In genomic region chr15:89476475-89476815, GRCm38 (mm10) we compare ENCODE assay signal across 8 mouse cellular contexts. TPM values are rescaled to one million over a fixed set of nuclear protein-coding genes. Genes with fewer than 3 reads are reported as not detected.
DNase-seq lines count a peak whose midpoint lies in the region; ATAC-seq lines count a peak whose summit lies in the region.

No protein-coding gene starts in this region.

- H3K4me1 ChIP-seq in kidney, embryonic 14.5 days (ENCODE audit: control insufficient read depth, insufficient read depth, low read length), result peaks cover 5% of the 10 kb centered on the region; the same call in 1 of the 2 replicates
- H3K4me1 ChIP-seq in hindbrain, embryonic 16.5 days (ENCODE audit: control insufficient read depth, insufficient read depth, low read depth, low read length), result peaks cover 18% of the 10 kb centered on the region
- H3K4me1 ChIP-seq in midbrain, embryonic 16.5 days (ENCODE audit: control insufficient read depth, insufficient read depth, low read length), result peaks cover 11% of the 10 kb centered on the region

- peak overlapping the region; percentile 90 for H3K4me2 ChIP-seq in kidney, embryonic 14.5 days (replicated peaks; ENCODE audit: low read depth, low read length)
- peak overlapping the region; percentile 94 for H3K4me2 ChIP-seq in hindbrain, embryonic 16.5 days (ENCODE audit: low read length)
- peak overlapping the region; percentile 96 for H3K4me2 ChIP-seq in midbrain, embryonic 16.5 days (ENCODE audit: low read length)

- WGBS in kidney, embryonic 14.5 days, result 4% methylated on average over 5 of the region's 5 CpGs
- WGBS in hindbrain, embryonic 16.5 days, result 3% methylated on average over 5 of the region's 5 CpGs
- 6% methylated on average over 5 of the region's 5 CpGs for WGBS in midbrain, embryonic 16.5 days

- no peaks in the 10 kb centered on the region for H3K9me3 ChIP-seq in kidney, embryonic 14.5 days (ENCODE audit: control insufficient read depth, low read length)
- H3K9me3 ChIP-seq in hindbrain, embryonic 16.5 days (ENCODE audit: control insufficient read depth, low read length), result no peaks in the 10 kb centered on the region
- no peaks in the 10 kb centered on the region for H3K9me3 ChIP-seq in midbrain, embryonic 16.5 days (replicated peaks; ENCODE audit: control insufficient read depth, low read length, poor library complexity, severe bottlenecking)

- no peaks in the 10 kb centered on the region for H3K27me3 ChIP-seq in kidney, embryonic 14.5 days (ENCODE audit: control insufficient read depth, insufficient read depth, low read length)
- no peaks in the 10 kb centered on the region for H3K27me3 ChIP-seq in hindbrain, embryonic 16.5 days (replicated peaks; ENCODE audit: control insufficient read depth, insufficient read depth, low read length)
- H3K27me3 ChIP-seq in midbrain, embryonic 16.5 days (ENCODE audit: control insufficient read depth, insufficient read depth, low read depth, low read length), result no peaks in the 10 kb centered on the region

- ATAC-seq in kidney, embryonic 14.5 days (ENCODE audit: low FRiP score, low TSS enrichment), result no peak
- no peak; the same call in 1 of the 2 replicates for ATAC-seq in hindbrain, embryonic 16.5 days
- no peak for ATAC-seq in midbrain, embryonic 16.5 days

- H3K9ac ChIP-seq in kidney, embryonic 14.5 days (ENCODE audit: low read depth, low read length), result peak overlapping the region; percentile 63
- peak overlapping the region; percentile 78 for H3K9ac ChIP-seq in hindbrain, embryonic 16.5 days (ENCODE audit: low read depth, low read length)
- peak overlapping the region; percentile 76 for H3K9ac ChIP-seq in midbrain, embryonic 16.5 days (ENCODE audit: low read depth, low read length)

- H3K27ac ChIP-seq in kidney, embryonic 14.5 days (ENCODE audit: low read depth, low read length), result peak overlapping the region; percentile 31; the same call in 1 of the 2 replicates
- H3K27ac ChIP-seq in hindbrain, embryonic 16.5 days (ENCODE audit: low read depth, low read length), result peak overlapping the region; percentile 88
- H3K27ac ChIP-seq in midbrain, embryonic 16.5 days (ENCODE audit: low read length), result peak overlapping the region; percentile 83

- no peaks in the 10 kb centered on the region for H3K36me3 ChIP-seq in kidney, embryonic 14.5 days (ENCODE audit: control insufficient read depth, insufficient read depth, low read length)
- H3K36me3 ChIP-seq in hindbrain, embryonic 16.5 days (ENCODE audit: control insufficient read depth, insufficient read depth, low read length), result no peaks in the 10 kb centered on the region
- H3K36me3 ChIP-seq in midbrain, embryonic 16.5 days (ENCODE audit: control insufficient read depth, insufficient read depth, low read length), result no peaks in the 10 kb centered on the region

- no peak for DNase-seq in kidney, postnatal 36 days
- DNase-seq in NIH3T3 (ENCODE audit: low read depth), result peak; percentile 72
- no peak for DNase-seq in urinary bladder, postnatal 25 days (ENCODE audit: low spot score)
- no peak for DNase-seq in cerebellum, adult 9-11 months
- DNase-seq in cerebellum, postnatal 14 days, result no peak

- peak overlapping the region; percentile 58 for H3K4me3 ChIP-seq in kidney, embryonic 14.5 days (ENCODE audit: low read length)
- peak overlapping the region; percentile 73 for H3K4me3 ChIP-seq in hindbrain, embryonic 16.5 days (ENCODE audit: low read length)
- H3K4me3 ChIP-seq in midbrain, embryonic 16.5 days (ENCODE audit: low read depth, low read length), result peak overlapping the region; percentile 60

RNA-seq across cellular contexts. Expression of gene Arsa, which starts 0.8 kb away (rescaled TPM):
- 11.1 and 12.1 TPM in 2 replicates for polyA plus RNA-seq in kidney, embryonic 14.5 days (2014; fragmentation: Nextera tagmentation; extraction: Ambion mirVana)
- polyA plus RNA-seq in hindbrain, embryonic 16.5 days (2015; fragmentation: Nextera tagmentation; extraction: Ambion mirVana), result 35.4 and 37.3 TPM in 2 replicates
- polyA plus RNA-seq in midbrain, embryonic 16.5 days (2015; fragmentation: Nextera tagmentation; extraction: Ambion mirVana), result 32.6 and 37.6 TPM in 2 replicates

RNA-seq across cellular contexts. Expression of gene Mapk8ip2, which starts 22.7 kb away (rescaled TPM):
- polyA plus RNA-seq in kidney, embryonic 14.5 days (2014; fragmentation: Nextera tagmentation; extraction: Ambion mirVana), result 0.34 and 0.37 TPM in 2 replicates
- 84.5 and 88.1 TPM in 2 replicates for polyA plus RNA-seq in hindbrain, embryonic 16.5 days (2015; fragmentation: Nextera tagmentation; extraction: Ambion mirVana)
- 84.4 and 86.4 TPM in 2 replicates for polyA plus RNA-seq in midbrain, embryonic 16.5 days (2015; fragmentation: Nextera tagmentation; extraction: Ambion mirVana)

RNA-seq across cellular contexts. Expression of gene Shank3, which starts 23.0 kb away (rescaled TPM):
- 2.5 and 3.0 TPM in 2 replicates for polyA plus RNA-seq in kidney, embryonic 14.5 days (2014; fragmentation: Nextera tagmentation; extraction: Ambion mirVana)
- 7.7 and 8.4 TPM in 2 replicates for polyA plus RNA-seq in hindbrain, embryonic 16.5 days (2015; fragmentation: Nextera tagmentation; extraction: Ambion mirVana)
- polyA plus RNA-seq in midbrain, embryonic 16.5 days (2015; fragmentation: Nextera tagmentation; extraction: Ambion mirVana), result 12.0 and 16.7 TPM in 2 replicates

RNA-seq across cellular contexts. Expression of gene Chkb, which starts 46.7 kb away (rescaled TPM):
- 51.7 and 57.7 TPM in 2 replicates for polyA plus RNA-seq in kidney, embryonic 14.5 days (2014; fragmentation: Nextera tagmentation; extraction: Ambion mirVana)
- polyA plus RNA-seq in hindbrain, embryonic 16.5 days (2015; fragmentation: Nextera tagmentation; extraction: Ambion mirVana), result 82.1 and 85.6 TPM in 2 replicates
- 88.3 and 95.2 TPM in 2 replicates for polyA plus RNA-seq in midbrain, embryonic 16.5 days (2015; fragmentation: Nextera tagmentation; extraction: Ambion mirVana)

RNA-seq across cellular contexts. Expression of gene Gm44502, which starts 46.9 kb away (rescaled TPM):
- polyA plus RNA-seq in kidney, embryonic 14.5 days (2014; fragmentation: Nextera tagmentation; extraction: Ambion mirVana), result not detected in 2 replicates
- 0.11 TPM in 1 of 2 replicates, not detected in the other for polyA plus RNA-seq in hindbrain, embryonic 16.5 days (2015; fragmentation: Nextera tagmentation; extraction: Ambion mirVana)
- polyA plus RNA-seq in midbrain, embryonic 16.5 days (2015; fragmentation: Nextera tagmentation; extraction: Ambion mirVana), result not detected in 2 replicates

Comparison
In these comparisons a context has a peak if more than half of its experiments do, and no peak if none do; other contexts are left out.
1. H3K27ac ChIP-seq: peak in every context shown above with its lines; median percentile 88 in hindbrain, embryonic 16.5 days; 83 in midbrain, embryonic 16.5 days; 31 in kidney, embryonic 14.5 days.
2. RNA of gene Mapk8ip2, which starts 22.7 kb away (polyA plus RNA-seq): 84.5 to 88.1 TPM in hindbrain, embryonic 16.5 days and 84.4 to 86.4 TPM in midbrain, embryonic 16.5 days; 0.34 to 0.37 TPM in kidney, embryonic 14.5 days; every median in the first group is over 10 times any median in the second.
3. Peak in every context shown above with its lines, with median percentiles within 50 percentile points of each other: H3K4me2 ChIP-seq, H3K4me3 ChIP-seq and H3K9ac ChIP-seq.